Mouse (Mus musculus) frontal cortex, postnatal 25 days (tissue): ENCODE results near the gene Depdc1b.

Experiments
- DNase-seq, 2 experiments: peaks; one replicate each; pipeline ENCODE4 v3.0.0; 2022; ENCODE audit warnings: low spot score in 2 of 2

The Depdc1b gene

DNA sequence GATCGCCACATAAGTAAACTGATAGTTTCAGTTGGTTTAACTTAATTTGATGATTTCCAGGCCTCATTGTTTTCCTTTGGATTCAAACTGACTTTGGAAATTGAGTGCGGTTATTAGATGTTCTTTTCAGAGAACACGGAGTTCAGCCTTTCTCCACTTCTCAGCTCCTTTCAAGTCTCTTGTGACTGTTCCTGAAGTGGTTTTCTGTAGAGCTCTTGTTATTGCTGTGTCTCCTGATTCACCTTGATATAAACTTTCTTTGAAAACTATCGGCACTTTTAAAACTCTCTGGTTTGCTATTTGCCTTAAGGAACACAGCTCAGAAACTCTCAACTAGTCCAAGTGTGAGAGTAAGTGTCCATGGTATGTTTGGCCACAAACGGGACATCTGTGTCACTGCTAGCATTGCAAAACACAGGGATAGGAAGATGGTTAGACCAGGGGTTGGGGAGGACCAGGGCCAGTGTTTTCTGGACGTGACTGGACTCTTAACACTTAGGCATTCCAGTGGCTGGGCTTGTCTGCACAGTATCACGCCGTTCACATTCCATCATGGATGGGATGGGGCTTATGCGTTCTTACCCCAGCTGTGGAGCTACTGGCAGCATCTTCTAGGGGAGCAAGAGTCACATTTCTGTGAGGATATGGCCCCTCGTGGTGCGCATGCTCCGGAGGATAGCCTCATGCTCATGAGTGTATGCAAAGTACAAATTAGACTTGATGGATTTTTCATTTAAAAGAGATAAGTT lies 38.8 kb downstream of the Depdc1b start:
- no peak for DNase-seq

GRCm38 (mm10) chr13:108357362-108357761 lies 41.2 kb downstream of the Depdc1b start:
- DNase-seq, result no peak

GRCm38 (mm10) chr13:108358228-108358627 lies 42.1 kb downstream of the Depdc1b start:
- DNase-seq, result no peak

- no peak for DNase-seq
These were observed 51.4 kb downstream of the Depdc1b start for GRCm38 (mm10) chr13:108367496-108367895.

- DNase-seq, result no peak
These were observed 54.3 kb downstream of the Depdc1b start for GRCm38 (mm10) chr13:108370241-108370941.

DNA sequence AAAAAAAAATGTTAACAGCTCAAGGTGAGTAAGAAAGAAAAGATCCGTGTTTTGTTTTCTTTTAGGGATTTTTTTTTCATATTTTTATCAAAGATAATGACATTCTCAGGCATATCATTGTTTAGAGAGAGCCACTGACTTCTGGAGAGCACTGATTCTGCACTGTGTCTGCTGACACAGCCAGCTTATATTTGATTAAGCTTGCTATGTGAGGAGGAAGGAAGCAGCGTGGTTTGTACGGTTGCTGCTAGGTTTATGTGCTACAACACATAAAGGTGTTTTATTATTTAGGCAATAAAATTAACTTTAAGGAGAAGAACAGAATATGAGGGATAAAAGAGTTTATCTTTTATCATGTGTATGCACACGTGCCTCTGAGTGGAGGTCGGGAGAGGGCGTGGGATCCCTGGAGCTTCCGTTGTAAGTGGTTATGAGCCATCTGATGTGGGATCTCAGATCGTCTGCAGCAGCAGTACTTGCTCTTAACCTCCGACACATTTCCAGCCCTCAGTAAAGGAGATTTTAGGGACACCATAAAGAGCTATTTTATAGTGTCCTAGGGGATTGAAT lies 55.3 kb downstream of the Depdc1b start:
- DNase-seq, result no peak

DNA sequence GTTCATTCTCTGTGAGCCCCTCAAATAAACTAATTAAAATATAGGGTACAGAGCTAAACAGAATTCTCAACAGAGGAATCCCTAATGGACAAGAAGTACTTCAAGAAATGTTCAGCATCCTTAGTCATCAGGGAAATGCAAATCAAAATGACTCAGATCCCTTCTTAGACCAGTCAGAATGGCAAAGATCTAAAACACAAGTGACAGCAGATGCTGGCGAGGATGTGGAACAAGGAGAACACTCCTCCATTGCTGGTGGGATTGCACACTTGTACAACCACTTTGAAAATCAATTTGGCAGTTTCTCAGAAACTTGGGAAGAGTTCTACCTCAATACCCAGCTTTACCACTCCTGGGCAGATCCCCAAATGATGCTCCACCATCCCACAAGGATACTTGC lies 57.1 kb downstream of the Depdc1b start:
- DNase-seq, result no peak

DNA sequence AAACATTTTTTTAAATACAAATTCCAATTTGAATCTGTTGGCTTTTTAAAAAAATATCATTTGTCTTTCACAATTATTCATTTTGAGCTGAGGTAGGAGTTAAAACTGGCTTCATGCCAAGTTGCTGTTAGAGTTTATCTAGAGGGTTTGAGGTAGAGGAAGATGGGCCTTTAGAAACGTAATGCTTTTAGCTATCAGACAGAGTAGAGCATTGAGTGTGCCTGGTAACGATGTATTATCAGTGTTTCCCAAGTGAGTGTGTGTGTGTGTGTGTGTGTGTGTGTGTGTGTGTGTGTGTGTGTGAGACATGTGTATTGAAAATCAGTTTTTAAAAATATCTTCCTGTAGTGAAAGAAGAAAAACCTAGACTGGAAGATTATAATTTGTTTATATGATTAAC lies 60.5 kb downstream of the Depdc1b start:
- DNase-seq, result no peak

DNA sequence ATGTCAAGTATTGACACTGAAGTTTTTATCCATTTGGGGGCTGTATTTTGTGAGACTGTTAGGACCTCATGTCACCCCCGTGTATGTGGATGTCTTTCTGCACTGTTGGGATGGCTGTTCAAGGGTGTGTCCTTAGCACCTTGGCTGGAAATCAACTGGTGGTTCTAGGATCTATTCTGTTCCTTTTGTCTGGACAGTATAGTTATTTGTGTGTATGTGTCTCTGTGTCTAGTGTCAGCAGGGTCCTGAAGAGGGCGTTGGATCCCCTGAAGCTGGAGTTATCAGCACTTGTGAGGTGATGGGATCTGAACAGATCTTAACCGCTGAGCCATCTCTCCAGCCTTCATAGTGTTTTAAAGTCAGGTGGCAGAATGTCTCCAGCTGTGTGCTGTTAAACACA lies 65.0 kb downstream of the Depdc1b start:
- no peak for DNase-seq

DNA sequence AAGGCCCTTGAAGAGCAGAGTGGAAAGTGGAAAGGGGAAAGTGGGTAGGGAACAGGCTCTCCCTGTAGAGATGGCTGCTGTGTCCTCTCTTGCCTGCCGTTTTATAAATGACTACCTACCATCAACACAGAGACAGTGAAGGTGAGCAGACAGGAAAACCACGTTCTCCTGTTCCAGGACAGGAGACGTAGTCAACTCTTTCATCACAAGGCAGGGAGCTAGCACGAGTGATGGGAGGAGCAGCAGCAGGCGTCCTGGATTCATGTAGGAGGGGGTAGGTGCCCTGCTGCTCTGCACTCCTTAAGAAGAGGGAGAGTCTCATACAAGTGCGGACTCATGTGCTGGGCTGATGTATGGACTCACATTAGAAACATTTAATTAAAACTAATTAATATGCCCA lies 66.9 kb downstream of the Depdc1b start:
- no peak for DNase-seq

GRCm38 (mm10) chr13:108386058-108386457 lies 69.9 kb downstream of the Depdc1b start:
- DNase-seq, result no peak

- DNase-seq, result peak; percentile 25 to 27
These were observed 74.4 kb downstream of the Depdc1b start for GRCm38 (mm10) chr13:108390565-108390964.

GRCm38 (mm10) chr13:108403197-108403596 lies 87.1 kb downstream of the Depdc1b start:
- no peak for DNase-seq

GRCm38 (mm10) chr13:108404372-108404771 lies 88.2 kb downstream of the Depdc1b start:
- DNase-seq, result no peak

- no peak for DNase-seq
These were observed 99.3 kb downstream of the Depdc1b start for GRCm38 (mm10) chr13:108415464-108415863.

DNA sequence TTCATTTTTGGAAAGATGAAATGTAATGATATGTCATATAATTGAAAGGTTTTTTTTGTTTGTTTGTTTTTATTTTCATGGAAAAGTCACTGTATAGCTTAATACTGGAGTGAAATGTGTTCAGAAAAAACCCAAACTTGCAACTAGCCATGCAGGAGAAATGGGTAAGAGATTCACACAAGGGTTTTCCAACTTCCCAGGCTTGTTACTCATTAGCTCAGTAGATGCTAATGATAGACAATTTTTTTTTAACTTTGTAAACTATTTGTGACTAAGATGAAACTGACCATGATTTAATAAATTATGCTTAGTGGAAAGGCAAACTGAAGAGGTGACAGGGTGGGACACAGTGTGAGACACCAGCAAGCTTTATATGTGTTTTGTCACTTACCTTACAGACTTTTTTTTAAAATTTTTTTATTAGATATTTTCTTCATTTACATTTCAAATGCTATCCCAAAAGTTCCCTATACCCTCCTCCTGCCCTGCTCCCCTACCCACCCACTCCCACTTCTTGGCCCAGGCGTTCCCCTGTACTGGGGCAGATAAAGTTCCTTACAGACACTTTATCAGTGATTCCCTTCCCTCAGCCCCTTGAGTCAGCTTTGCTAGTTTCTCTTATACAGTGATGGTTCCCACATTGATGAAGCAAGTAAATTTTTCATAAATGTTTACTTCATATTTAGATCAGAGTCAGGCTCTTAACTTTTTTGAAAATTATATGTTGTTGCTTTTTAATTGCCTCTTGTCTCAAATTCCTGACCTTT lies 102.8 kb downstream of the Depdc1b start:
- DNase-seq, result no peak

GRCm38 (mm10) chr13:108426322-108426721 lies 110.2 kb downstream of the Depdc1b start:
- no peak for DNase-seq

DNA sequence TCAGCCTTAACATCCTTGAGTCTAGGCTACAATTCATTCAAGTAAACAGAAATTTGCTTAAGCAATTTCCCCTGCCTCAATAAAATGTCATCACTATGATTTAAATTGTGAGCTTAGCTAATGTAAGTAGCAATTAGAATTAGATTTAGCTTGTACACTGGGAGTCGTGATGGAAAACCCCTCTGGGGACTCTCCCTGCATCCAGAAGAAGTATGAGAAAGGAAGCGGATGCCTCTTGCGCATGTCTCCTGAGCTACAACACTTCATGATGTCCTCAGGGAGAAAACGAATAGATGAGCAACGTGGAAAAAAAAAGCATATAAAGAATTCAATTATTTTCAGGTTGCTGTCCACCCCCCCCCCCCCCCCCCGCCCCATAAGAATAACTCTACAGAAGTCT lies 112.7 kb downstream of the Depdc1b start:
- DNase-seq, result no peak

DNA sequence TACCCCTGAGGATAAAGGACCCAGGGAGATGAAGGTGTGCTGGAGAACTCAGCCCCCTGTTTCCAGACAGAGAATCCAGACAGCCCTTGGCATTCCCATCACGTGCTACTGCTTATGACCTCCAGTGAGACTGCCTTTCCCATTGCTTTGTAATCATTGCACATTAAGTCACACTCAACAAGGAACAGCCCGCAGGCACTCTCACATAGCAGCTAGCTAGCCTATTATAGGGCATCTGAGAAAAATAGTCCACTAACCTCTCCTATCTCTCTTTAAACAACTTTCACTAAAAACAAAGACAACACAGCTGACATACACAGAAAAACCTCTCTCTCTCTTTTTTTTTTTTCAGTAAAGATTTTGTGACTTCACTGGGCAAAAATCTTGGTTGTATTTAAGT lies 113.5 kb downstream of the Depdc1b start:
- DNase-seq, result no peak

- no peak for DNase-seq
These were observed 115.6 kb downstream of the Depdc1b start for GRCm38 (mm10) chr13:108431776-108432175.

- no peak for DNase-seq
These were observed 119.6 kb downstream of the Depdc1b start for GRCm38 (mm10) chr13:108435687-108436086.

GRCm38 (mm10) chr13:108437424-108437823 lies 121.3 kb downstream of the Depdc1b start:
- DNase-seq, result no peak
